Mouse (Mus musculus): ENCODE results near the gene Ttc4. TPM values are rescaled to one million over a fixed set of nuclear protein-coding genes. Genes with fewer than 3 reads are reported as not detected.

Gene Ttc4
- total RNA-seq (2021) = 10 to 100 TPM; 19.9 to 21.9 TPM

GRCm38 (mm10) chr4:106678442-106679118 lies at the start of gene Ttc4:
Ttc4 (minus strand) TSS chr4:106678944.
- DNase-seq = peak; percentile 89 to 93

GRCm38 (mm10) chr4:106720631-106721030 lies 41.9 kb upstream of the Ttc4 start:
- no peak for DNase-seq
- intact Hi-C loops (cut with DNase I) = no loop called here

More at GRCm38 (mm10) chr4:106678442-106679118, at the start of gene Ttc4:
- intact Hi-C loops (cut with DNase I) = loop anchor here (2.0 kb wide), 1 partner anchor 28 kb away; the partner anchor contains the start of gene Pars2

GRCm38 (mm10) chr4:106713622-106714021 lies 34.9 kb upstream of the Ttc4 start:
- no peak for DNase-seq
- intact Hi-C loops (cut with DNase I) = no loop called here

- peak; percentile 76 to 89 for DNase-seq
- intact Hi-C loops (cut with DNase I) = loop anchor here (1.0 to 5.0 kb wide), 3 partner anchors 77 to 454 kb away; no protein-coding TSS in a partner anchor
Measured at GRCm38 (mm10) chr4:106708408-106708807, 29.7 kb upstream of the Ttc4 start.

GRCm38 (mm10) chr4:106707957-106708356 lies 29.2 kb upstream of the Ttc4 start:
- no peak for DNase-seq
- intact Hi-C loops (cut with DNase I) = loop anchor here (1.0 to 5.0 kb wide), 3 partner anchors 77 to 454 kb away; no protein-coding TSS in a partner anchor

- intact Hi-C loops (cut with DNase I) = loop anchor here (5.0 kb wide), 1 partner anchor 457 kb away; no protein-coding TSS in a partner anchor
- DNase-seq = no peak
Measured at GRCm38 (mm10) chr4:106705096-106705665, 26.4 kb upstream of the Ttc4 start.

- DNase-seq = no peak
- intact Hi-C loops (cut with DNase I) = no loop called here
Measured at GRCm38 (mm10) chr4:106704416-106704815, 25.7 kb upstream of the Ttc4 start.

- no peak for DNase-seq
- intact Hi-C loops (cut with DNase I) = no loop called here
Measured at GRCm38 (mm10) chr4:106703956-106704355, 25.2 kb upstream of the Ttc4 start.

GRCm38 (mm10) chr4:106700798-106701197 lies 22.1 kb upstream of the Ttc4 start:
- no peak for DNase-seq
- intact Hi-C loops (cut with DNase I) = no loop called here

GRCm38 (mm10) chr4:106699989-106700388 lies 21.2 kb upstream of the Ttc4 start:
- DNase-seq = no peak
- intact Hi-C loops (cut with DNase I) = no loop called here

- intact Hi-C loops (cut with DNase I) = no loop called here
- DNase-seq = no peak
Measured at GRCm38 (mm10) chr4:106693841-106694430, 15.2 kb upstream of the Ttc4 start.

- intact Hi-C loops (cut with DNase I) = no loop called here
- no peak for DNase-seq
Measured at GRCm38 (mm10) chr4:106688636-106689296, 10.0 kb upstream of the Ttc4 start.

GRCm38 (mm10) chr4:106680955-106681354 lies 2.2 kb upstream of the Ttc4 start:
- DNase-seq = no peak

GRCm38 (mm10) chr4:106679152-106679551 lies 408 bp upstream of the Ttc4 start:
- no peak for DNase-seq
- intact Hi-C loops (cut with DNase I) = loop anchor here (2.0 kb wide), 1 partner anchor 28 kb away; the partner anchor contains the start of gene Pars2

More at GRCm38 (mm10) chr4:106680955-106681354, 2.2 kb upstream of the Ttc4 start:
- intact Hi-C loops (cut with DNase I) = no loop called here

- intact Hi-C loops (cut with DNase I) = no loop called here
- no peak for DNase-seq
Measured at GRCm38 (mm10) chr4:106676749-106677148, 2.0 kb downstream of the Ttc4 start.

GRCm38 (mm10) chr4:106666546-106666945 lies 12.2 kb downstream of the Ttc4 start:
- no peak for DNase-seq
- intact Hi-C loops (cut with DNase I) = no loop called here

- DNase-seq = no peak
- intact Hi-C loops (cut with DNase I) = no loop called here
Measured at GRCm38 (mm10) chr4:106665673-106666072, 13.1 kb downstream of the Ttc4 start.

GRCm38 (mm10) chr4:106665269-106665668 lies 13.5 kb downstream of the Ttc4 start:
- no peak for DNase-seq
- intact Hi-C loops (cut with DNase I) = no loop called here

GRCm38 (mm10) chr4:106664697-106665096 lies 14.0 kb downstream of the Ttc4 start:
- intact Hi-C loops (cut with DNase I) = no loop called here

GRCm38 (mm10) chr4:106663956-106664470 lies 14.7 kb downstream of the Ttc4 start:
- intact Hi-C loops (cut with DNase I) = no loop called here
- no peak for DNase-seq

More at GRCm38 (mm10) chr4:106664697-106665096, 14.0 kb downstream of the Ttc4 start:
- DNase-seq = no peak

GRCm38 (mm10) chr4:106655681-106656080 lies 23.1 kb downstream of the Ttc4 start:
- no peak for DNase-seq
- intact Hi-C loops (cut with DNase I) = no loop called here

All from heart, postnatal 10 days (tissue).